Mouse (Mus musculus): ENCODE measurements around the gene Klri2. TPM values are rescaled to one million over a fixed set of nuclear protein-coding genes. Genes with fewer than 3 reads are reported as not detected.
"Not testable (repeated sequence)": the region's sequence is repeated elsewhere in the genome, so short reads cannot be mapped to it uniquely, and the experiment has no call there.

Klri2 gene
- total RNA-seq (2014; rRNA removed) (0.14 TPM in 1 of 2 replicates, not detected in the other), polyA plus RNA-seq (2015; fragmentation: Nextera tagmentation; extraction: Ambion mirVana) (0.04 TPM in 1 of 2 replicates, not detected in the other)

DNA sequence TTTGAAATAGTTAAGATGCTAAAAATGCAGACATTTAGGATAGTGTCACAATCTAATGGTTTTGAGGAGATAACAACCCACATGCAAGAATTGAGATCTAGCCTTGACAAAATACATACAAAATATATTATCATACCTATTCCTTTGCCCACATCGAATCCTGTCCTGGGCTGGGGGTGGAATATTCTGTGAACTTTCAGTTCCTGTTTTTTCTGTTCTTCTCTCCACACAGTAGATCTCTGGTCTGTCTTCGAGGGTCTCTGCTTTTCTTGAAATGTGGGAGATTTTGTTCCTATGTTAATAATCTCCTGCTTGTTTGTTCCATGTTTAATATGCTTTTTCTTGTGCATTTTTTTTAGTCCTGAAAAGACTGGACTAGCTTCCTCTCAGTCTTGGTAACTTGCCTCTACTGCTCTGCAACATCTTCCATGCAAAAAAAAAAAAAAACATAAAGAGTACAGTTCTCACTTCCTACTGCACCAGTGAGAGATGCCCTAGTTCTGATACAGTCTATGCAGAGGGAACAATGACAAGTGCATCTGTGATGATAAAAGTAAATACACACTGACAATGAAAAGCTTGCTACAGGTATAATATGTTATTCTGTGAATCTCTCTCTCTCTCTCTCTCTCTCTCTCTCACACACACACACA, at the start of gene Klri2:
Gene Klri2, minus strand, starts transcription at position 416 of the 653 bp plus-strand sequence.
- Histone ChIP-seq H3K4me3 (ENCODE audit: low read depth, low read length) (no peak within 1 kb of the TSS), H3K9me3 (ENCODE audit: low read length) (peaks cover 7% of the 10 kb centered on the region; the same call in 1 of the 2 replicates), H3K9ac (replicated peaks; ENCODE audit: low read length, poor library complexity, severe bottlenecking) (no peak within 1 kb of the TSS), H3K27ac (ENCODE audit: low read depth, low read length) (no peak within 1 kb of the TSS), H3K4me2 (ENCODE audit: low read depth, low read length, poor library complexity, severe bottlenecking) (no peak within 1 kb of the TSS), H3K4me1 (ENCODE audit: insufficient read depth, low read length) (no peaks in the 10 kb centered on the region), H3K27me3 (ENCODE audit: insufficient read depth, low read length) (no peaks in the 10 kb centered on the region), H3K36me3 (ENCODE audit: insufficient read depth, low read length) (no peaks in the 10 kb centered on the region)
- WGBS = 65% methylated on average over 2 of the region's 2 CpGs
- DNase-seq (ENCODE audit: low spot score) (no peak), ATAC-seq (ENCODE audit: low FRiP score) (no peak)
- TF ChIP-seq CTCF (IDR thresholded peaks at IDR 0.05) = no peak

DNA sequence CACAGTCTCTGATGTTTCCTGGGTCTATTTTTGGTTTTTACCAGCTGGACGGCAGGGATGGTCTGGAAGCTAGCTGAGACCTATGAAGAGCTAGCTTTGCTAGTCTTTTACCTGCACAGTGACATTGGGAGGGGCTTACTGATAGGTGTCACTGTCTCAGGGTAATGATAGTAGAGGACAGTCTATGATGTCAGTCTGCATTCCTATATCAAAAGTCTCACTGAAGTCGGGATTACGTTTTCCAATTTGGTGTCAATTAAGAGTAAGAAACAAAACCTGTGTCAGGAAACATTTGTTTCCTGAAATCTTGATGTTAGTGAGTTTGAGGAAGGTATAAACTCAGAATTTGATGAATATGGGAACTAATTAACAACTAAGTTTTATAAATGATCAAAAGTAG, 43.9 kb upstream of the Klri2 start, which contains the start of gene Gm156:
Gene Gm156, minus strand, starts transcription at position 101 of the 400 bp plus-strand sequence.
- not testable (repeated sequence) for ATAC-seq (ENCODE audit: low FRiP score); H3K36me3 ChIP-seq (ENCODE audit: insufficient read depth, low read length); DNase-seq (ENCODE audit: low spot score); H3K9ac ChIP-seq (replicated peaks; ENCODE audit: low read length, poor library complexity, severe bottlenecking); H3K27ac ChIP-seq (ENCODE audit: low read depth, low read length); H3K4me1 ChIP-seq (ENCODE audit: insufficient read depth, low read length); H3K4me2 ChIP-seq (ENCODE audit: low read depth, low read length, poor library complexity, severe bottlenecking); H3K9me3 ChIP-seq (ENCODE audit: low read length); H3K4me3 ChIP-seq (ENCODE audit: low read depth, low read length); H3K27me3 ChIP-seq (ENCODE audit: insufficient read depth, low read length)
- WGBS = 88% methylated on average over 3 of the region's 3 CpGs

DNA sequence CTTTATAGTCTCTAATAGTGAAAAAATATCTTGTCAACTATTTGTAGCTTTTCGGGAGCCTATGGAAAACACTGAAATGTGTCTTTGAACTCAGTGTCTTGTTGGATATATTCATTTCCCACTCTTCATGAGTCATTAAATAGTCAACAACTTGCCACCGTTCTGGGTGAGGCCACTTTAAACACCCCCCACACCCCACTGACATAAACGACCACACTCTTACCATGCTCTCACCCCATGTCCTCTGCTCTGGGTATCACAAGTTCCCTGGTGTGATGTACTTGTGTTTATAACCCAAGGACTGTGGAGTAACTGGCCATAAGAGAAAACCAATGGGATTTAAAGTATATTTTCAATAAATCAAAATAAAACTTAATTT, 7.4 kb upstream of the Klri2 start:
- TF ChIP-seq CTCF (IDR thresholded peaks at IDR 0.05) = no peak
- WGBS = 70% methylated on average over 3 of the region's 3 CpGs
- no peak overlapping the region for H3K27ac ChIP-seq (ENCODE audit: low read depth, low read length)

DNA sequence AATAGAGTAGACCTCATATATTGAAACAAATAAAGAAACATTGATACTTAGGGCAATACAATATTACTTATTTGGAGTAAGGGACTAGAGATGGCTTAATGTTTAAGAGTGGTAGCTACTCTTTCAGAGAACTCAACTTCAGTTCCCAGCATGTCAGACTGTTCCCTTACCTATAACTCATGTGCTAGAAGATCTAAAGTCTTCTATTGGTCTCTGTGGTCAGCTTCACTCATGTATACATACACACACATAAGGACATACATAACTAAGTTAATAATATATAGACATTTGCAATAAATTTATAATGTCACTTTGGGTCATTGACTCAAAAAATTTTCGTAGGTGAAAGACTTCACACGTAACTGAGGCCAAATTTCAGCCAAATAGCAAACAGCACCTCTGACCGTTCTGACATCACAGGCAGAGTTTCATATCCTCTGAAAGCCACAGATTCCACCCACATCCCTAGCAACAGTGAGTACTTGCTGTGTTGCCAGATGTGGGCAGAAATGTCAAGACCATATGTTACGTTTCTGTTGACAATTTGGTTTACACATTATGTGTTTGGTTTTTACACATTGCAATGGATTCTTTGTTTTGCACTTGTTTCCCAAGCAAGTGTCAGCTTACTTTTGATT, 6.9 kb upstream of the Klri2 start:
- no peak overlapping the region for H3K4me2 ChIP-seq (ENCODE audit: low read depth, low read length, poor library complexity, severe bottlenecking)
- no peak for ATAC-seq (ENCODE audit: low FRiP score)
- H3K4me3 ChIP-seq (ENCODE audit: low read depth, low read length) = no peak overlapping the region
- DNase-seq (ENCODE audit: low spot score) = no peak
- WGBS = 76% methylated on average over 4 of the region's 4 CpGs
- H3K4me1 ChIP-seq (ENCODE audit: insufficient read depth, low read length) = no peaks in the 10 kb centered on the region
- TF ChIP-seq CTCF (IDR thresholded peaks at IDR 0.05) = no peak
- peaks cover 5% of the 10 kb centered on the region; the same call in 1 of the 2 replicates for H3K9me3 ChIP-seq (ENCODE audit: low read length)
- no peak overlapping the region for H3K9ac ChIP-seq (replicated peaks; ENCODE audit: low read length, poor library complexity, severe bottlenecking)
- H3K27me3 ChIP-seq (ENCODE audit: insufficient read depth, low read length) = no peaks in the 10 kb centered on the region
- H3K27ac ChIP-seq (ENCODE audit: low read depth, low read length) = no peak overlapping the region
- H3K36me3 ChIP-seq (ENCODE audit: insufficient read depth, low read length) = no peaks in the 10 kb centered on the region

More for the DNA sequence above, 7.4 kb upstream of the Klri2 start:
- ATAC-seq (ENCODE audit: low FRiP score) (no peak), DNase-seq (ENCODE audit: low spot score) (no peak)
- H3K4me1 ChIP-seq (ENCODE audit: insufficient read depth, low read length) = no peaks in the 10 kb centered on the region
- no peaks in the 10 kb centered on the region for H3K27me3 ChIP-seq (ENCODE audit: insufficient read depth, low read length)
- no peak overlapping the region for H3K9ac ChIP-seq (replicated peaks; ENCODE audit: low read length, poor library complexity, severe bottlenecking)
- no peak overlapping the region for H3K4me3 ChIP-seq (ENCODE audit: low read depth, low read length)
- no peaks in the 10 kb centered on the region; the same call in 1 of the 2 replicates for H3K9me3 ChIP-seq (ENCODE audit: low read length)
- H3K4me2 ChIP-seq (ENCODE audit: low read depth, low read length, poor library complexity, severe bottlenecking) = no peak overlapping the region
- H3K36me3 ChIP-seq (ENCODE audit: insufficient read depth, low read length) = no peaks in the 10 kb centered on the region

DNA sequence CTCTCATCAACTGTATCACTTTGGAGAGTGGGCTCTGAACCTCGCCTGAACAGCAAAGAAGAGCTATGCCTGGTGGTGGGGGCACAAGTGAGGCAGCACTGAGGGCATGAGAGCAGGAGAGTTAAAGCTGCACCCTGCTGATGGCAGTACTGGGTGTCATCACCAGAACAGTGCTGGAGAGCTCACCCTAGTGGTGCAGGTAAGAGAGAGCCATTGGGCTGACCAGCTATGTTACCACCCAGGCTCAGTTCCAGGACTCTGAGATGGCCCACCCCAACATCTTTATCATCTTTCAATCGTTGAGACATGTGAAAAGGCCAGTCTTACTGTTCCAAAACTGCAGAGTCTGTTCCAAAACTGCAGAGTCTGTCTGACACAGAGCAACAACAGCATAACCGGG, 5.9 kb upstream of the Klri2 start:
- Histone ChIP-seq H3K9me3 (ENCODE audit: low read length) (peaks cover 7% of the 10 kb centered on the region; the same call in 1 of the 2 replicates), H3K4me2 (ENCODE audit: low read depth, low read length, poor library complexity, severe bottlenecking) (no peak overlapping the region), H3K9ac (replicated peaks; ENCODE audit: low read length, poor library complexity, severe bottlenecking) (no peak overlapping the region), H3K36me3 (ENCODE audit: insufficient read depth, low read length) (no peaks in the 10 kb centered on the region), H3K27me3 (ENCODE audit: insufficient read depth, low read length) (no peaks in the 10 kb centered on the region), H3K4me1 (ENCODE audit: insufficient read depth, low read length) (no peaks in the 10 kb centered on the region), H3K27ac (ENCODE audit: low read depth, low read length) (no peak overlapping the region), H3K4me3 (ENCODE audit: low read depth, low read length) (no peak overlapping the region)
- no peak for TF ChIP-seq CTCF (IDR thresholded peaks at IDR 0.05)
- DNase-seq (ENCODE audit: low spot score) (no peak), ATAC-seq (ENCODE audit: low FRiP score) (no peak)
- WGBS = 77% methylated on average over 3 of the region's 3 CpGs

DNA sequence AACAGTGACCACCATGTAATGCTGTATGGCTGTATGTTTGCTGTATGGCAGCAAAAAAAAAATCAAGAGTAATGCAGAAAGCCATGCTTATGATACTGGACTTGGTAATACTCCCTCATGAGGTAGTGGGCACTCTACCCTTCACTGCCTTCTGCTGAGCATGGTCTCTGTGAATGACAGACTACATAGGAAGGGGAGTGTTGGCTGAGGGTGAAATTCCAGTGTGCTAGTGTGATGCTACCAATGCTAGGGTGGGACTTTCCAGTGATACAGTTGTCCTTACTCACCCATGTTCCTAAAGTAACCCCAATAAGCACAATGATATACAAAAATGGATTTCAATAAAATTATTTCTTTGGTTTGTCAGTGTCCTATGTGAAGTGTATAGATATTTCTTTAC, 3.9 kb downstream of the Klri2 start:
- no peak overlapping the region for H3K27ac ChIP-seq (ENCODE audit: low read depth, low read length)
- H3K9me3 ChIP-seq (ENCODE audit: low read length) = no peaks in the 10 kb centered on the region
- no peak for TF ChIP-seq CTCF (IDR thresholded peaks at IDR 0.05)
- H3K4me1 ChIP-seq (ENCODE audit: insufficient read depth, low read length) = no peaks in the 10 kb centered on the region
- H3K36me3 ChIP-seq (ENCODE audit: insufficient read depth, low read length) = no peaks in the 10 kb centered on the region
- DNase-seq (ENCODE audit: low spot score) (no peak), ATAC-seq (ENCODE audit: low FRiP score) (no peak)
- H3K4me2 ChIP-seq (ENCODE audit: low read depth, low read length, poor library complexity, severe bottlenecking) = no peak overlapping the region
- no peak overlapping the region for H3K9ac ChIP-seq (replicated peaks; ENCODE audit: low read length, poor library complexity, severe bottlenecking)
- no peaks in the 10 kb centered on the region for H3K27me3 ChIP-seq (ENCODE audit: insufficient read depth, low read length)
- H3K4me3 ChIP-seq (ENCODE audit: low read depth, low read length) = no peak overlapping the region
